Mouse (Mus musculus) CH12.LX (cell line): ENCODE measurements around the gene Klk1b9. TPM values are rescaled to one million over a fixed set of nuclear protein-coding genes. Genes with fewer than 3 reads are reported as not detected.
"Not testable (repeated sequence)": the region's sequence is repeated elsewhere in the genome, so short reads cannot be mapped to it uniquely, and the experiment has no call there.

ENCODE experiments used
- DNase-seq: peaks from one replicate; pipeline ENCODE4 v3.0.0-alpha.2; 2013; ENCODE audit errors: extremely low read depth
- H3K27ac ChIP-seq: 2 replicates; pipeline ENCODE4 v1.5.1; 2012; ENCODE audit warnings: low read depth, mild to moderate bottlenecking, control low read depth, moderate library complexity; ENCODE audit not compliant: insufficient read depth
- H3K27me3 ChIP-seq: replicated peaks from 2 replicates; pipeline ENCODE3; 2012; ENCODE audit warnings: inconsistent platforms
- H3K36me3 ChIP-seq, 2 experiments: replicated peaks in 1 of 2; 2 replicates each; pipeline versions ENCODE3 to v1.6.1; 2012; ENCODE audit warnings: inconsistent platforms in 1 of 2, low read length in 1 of 2, mild to moderate bottlenecking in 1 of 2, mixed read lengths in 1 of 2, moderate library complexity in 1 of 2; ENCODE audit not compliant: control insufficient read depth in 1 of 2, insufficient read depth in 1 of 2
- H3K4me1 ChIP-seq, 2 experiments: 2 replicates each; pipeline ENCODE4 v1.6.1; 2012; ENCODE audit warnings: inconsistent platforms in 1 of 2, moderate library complexity in 1 of 2; ENCODE audit not compliant: insufficient read depth in 2 of 2, control insufficient read depth in 1 of 2
- H3K4me2 ChIP-seq: 2 replicates; pipeline ENCODE4 v1.6.1; 2012; ENCODE audit warnings: low read depth, mild to moderate bottlenecking, control low read depth; ENCODE audit not compliant: poor library complexity, insufficient read depth, severe bottlenecking
- H3K4me3 ChIP-seq, 3 experiments: fragments of 150-350 bp in 1 of 3; sonication (generic) in 1 of 3; replicated peaks in 1 of 3; 2 replicates each; pipeline versions ENCODE3 to v1.5.1; 2011 to 2012; ENCODE audit warnings: low read depth in 2 of 3, low read length in 2 of 3, mild to moderate bottlenecking in 2 of 3, moderate library complexity in 2 of 3, control low read depth in 1 of 3, improper control_type of control experiment in 1 of 3, inconsistent platforms in 1 of 3, mixed read lengths in 1 of 3; ENCODE audit not compliant: poor library complexity in 1 of 3
- H3K79me2 ChIP-seq: replicated peaks from 2 replicates; pipeline ENCODE4 v1.6.1; 2012; ENCODE audit warnings: mild to moderate bottlenecking, moderate library complexity; ENCODE audit not compliant: control insufficient read depth, poor library complexity, insufficient read depth, severe bottlenecking; ENCODE audit errors: extremely low read depth
- H3K9ac ChIP-seq: 2 replicates; pipeline ENCODE4 v1.6.1; 2012; ENCODE audit warnings: low read depth, mild to moderate bottlenecking, control low read depth, moderate library complexity; ENCODE audit not compliant: insufficient read depth
- H3K9me3 ChIP-seq: replicated peaks from 2 replicates; pipeline ENCODE3; 2012; ENCODE audit warnings: low read length, inconsistent platforms, mixed read lengths
- CHD1 ChIP-seq: IDR thresholded peaks from 2 replicates; pipeline ENCODE4 v1.6.1; 2012; ENCODE audit warnings: low read depth, low read length, improper control_type of control experiment, inconsistent platforms
- CHD2 ChIP-seq: IDR thresholded peaks from 2 replicates; pipeline ENCODE4 v1.6.1; 2011; ENCODE audit warnings: low read length, improper control_type of control experiment
- IRF4 ChIP-seq: IDR thresholded peaks from 2 replicates; pipeline ENCODE4 v1.6.1; 2014; ENCODE audit warnings: low read depth, mild to moderate bottlenecking, inconsistent platforms, low read length, improper control_type of control experiment
- KAT2A ChIP-seq: IDR thresholded peaks from 2 replicates; pipeline ENCODE4 v1.6.1; 2012; ENCODE audit warnings: low read length, improper control_type of control experiment, inconsistent platforms; ENCODE audit not compliant: insufficient replicate concordance
- PAX5 ChIP-seq: IDR thresholded peaks from 2 replicates; pipeline ENCODE4 v1.6.1; 2012; ENCODE audit warnings: low read length, inconsistent platforms, mixed read lengths
- POLR2A ChIP-seq: IDR thresholded peaks from 2 replicates; pipeline ENCODE4 v1.6.1; 2011; ENCODE audit warnings: low read depth, mild to moderate bottlenecking, improper control_type of control experiment, low read length
- RAD21 ChIP-seq: IDR thresholded peaks from 2 replicates; pipeline ENCODE4 v1.6.1; 2011; ENCODE audit warnings: low read depth, mild to moderate bottlenecking, low read length, improper control_type of control experiment, moderate library complexity
- RCOR1 ChIP-seq: conservative IDR thresholded peaks from 2 replicates; pipeline ENCODE4 v1.6.1; 2012; ENCODE audit warnings: low read depth, mild to moderate bottlenecking, inconsistent platforms, low read length, improper control_type of control experiment
- SMC3 ChIP-seq: IDR thresholded peaks from 2 replicates; pipeline ENCODE4 v1.6.1; 2011; ENCODE audit warnings: low read depth, low read length, improper control_type of control experiment
- dilution Hi-C: fragments of 300-500 bp; cut with MboI; formaldehyde crosslinking; loops from 2 replicates; pipeline ENCODE4 v1.14.3; 2020; ENCODE audit warnings: low sequenced_read_pairs; ENCODE audit not compliant: extremely low pct_unique_long_range_greater_than_20kb, extremely low pct_ligation_motif_present
- in situ Hi-C: fragments of 300-500 bp; cut with MboI; formaldehyde crosslinking; loops from 3 replicates; pipeline ENCODE4 v1.14.3; 2019; ENCODE audit warnings: low sequenced_read_pairs, low pct_ligation_motif_present, low pct_unique_long_range_greater_than_20kb, mixed read lengths
- polyA plus RNA-seq: library from polyadenylated mRNA; unstranded; fragments of >175 nt; gene quantifications from 2 replicates; pipeline ENCODE4 v1.2.1, GENCODE M21; 2012; ENCODE audit warnings: low read depth; ENCODE audit not compliant: insufficient read length
- total RNA-seq, 2 experiments: library from RNA; depleted of rRNA; stranded (reverse); fragments of 300-350 nt in 1 of 2; fragments of >200 nt in 1 of 2; gene quantifications; 2 replicates each; pipeline ENCODE4 v1.2.3; 2012 to 2014

The Klk1b9 gene
- total and polyA plus RNA-seq, 3 experiments: not detected

- Histone ChIP-seq H3K79me2 (no peaks in the 10 kb centered on the region), H3K4me1 (peaks cover 0 to 12% of the 10 kb centered on the region in 2 experiments; a peak in 2 of 4 replicates), H3K27me3 (no peaks in the 10 kb centered on the region), H3K27ac (no peak overlapping the region), H3K9ac (no peak overlapping the region), H3K9me3 (no peaks in the 10 kb centered on the region), H3K4me3 (no peak overlapping the region), H3K36me3 (no peaks in the 10 kb centered on the region), H3K4me2 (no peak overlapping the region)
- peak; percentile 31 for DNase-seq
- in situ Hi-C loops (loop anchor here (5.0 to 10.0 kb wide), 2 partner anchors 50 to 102 kb away; partner anchors contain the start of gene Klk1b27), dilution Hi-C loops (no loop called here)
- TF ChIP-seq IRF4 (peak; percentile 28; the same call in 1 of the 2 replicates), KAT2A (no peak), CHD2 (no peak)
Observed at GRCm38 (mm10) chr7:44004847-44005246, 29.0 kb downstream of the Klk1b9 start.

- DNase-seq, H3K27ac ChIP-seq, H3K27me3 ChIP-seq, H3K9ac ChIP-seq, dilution Hi-C loops, H3K36me3 ChIP-seq, H3K79me2 ChIP-seq, H3K4me3 ChIP-seq, H3K9me3 ChIP-seq, H3K4me2 ChIP-seq: not testable (repeated sequence)
- in situ Hi-C loops: loop anchor here (5.0 kb wide), 1 partner anchor 125 kb away; the partner anchor contains the start of gene Klk1b16
- H3K4me1 ChIP-seq: peaks cover 0 to 10% of the 10 kb centered on the region in 2 experiments; a peak in 2 of 4 replicates
Observed at GRCm38 (mm10) chr7:44011868-44012267, 36.0 kb downstream of the Klk1b9 start, which contains the start of gene Klk1b26. TSS of gene Klk1b26 (plus strand) at chr7:44012168.

- H3K27ac ChIP-seq, H3K4me2 ChIP-seq, H3K36me3 ChIP-seq, DNase-seq, H3K9me3 ChIP-seq, dilution Hi-C loops, H3K79me2 ChIP-seq, H3K4me3 ChIP-seq, H3K9ac ChIP-seq, H3K27me3 ChIP-seq: not testable (repeated sequence)
- H3K4me1 ChIP-seq: peaks cover 0 to 10% of the 10 kb centered on the region in 2 experiments; a peak in 2 of 4 replicates
- in situ Hi-C loops: loop anchor here (5.0 kb wide), 1 partner anchor 123 kb away; the partner anchor contains the start of gene Klk1b16
Observed at GRCm38 (mm10) chr7:44014666-44015065, 38.8 kb downstream of the Klk1b9 start.

DNA sequence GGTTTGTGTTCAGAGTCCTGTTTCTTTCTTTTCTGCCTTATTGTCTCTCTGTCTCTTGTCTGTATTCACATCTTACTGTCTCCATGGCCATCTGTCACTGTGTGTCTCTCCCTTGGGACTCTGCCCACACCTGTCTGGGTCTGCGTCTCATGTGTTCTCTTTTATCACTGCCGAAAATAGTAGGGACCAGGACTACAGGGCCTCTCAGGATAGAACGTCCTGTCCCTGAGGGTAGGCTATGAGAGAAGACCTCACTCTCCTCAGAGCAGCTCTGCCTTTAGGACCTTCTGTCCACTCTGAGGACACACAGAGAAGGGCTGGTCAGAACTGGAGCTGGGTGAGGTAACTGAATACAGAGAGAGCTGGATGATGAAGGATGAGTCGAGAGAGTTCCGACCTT lies 39.2 kb downstream of the Klk1b9 start:
- Histone ChIP-seq H3K9ac (no peak overlapping the region), H3K27ac (no peak overlapping the region), H3K4me1 (peaks cover 0 to 10% of the 10 kb centered on the region in 2 experiments; a peak in 2 of 4 replicates), H3K36me3 (no peaks in the 10 kb centered on the region), H3K4me2 (no peak overlapping the region), H3K27me3 (peaks cover 6% of the 10 kb centered on the region), H3K79me2 (no peaks in the 10 kb centered on the region), H3K4me3 (no peak overlapping the region), H3K9me3 (no peaks in the 10 kb centered on the region)
- TF ChIP-seq PAX5 (no peak), CHD2 (no peak), SMC3 (no peak), CHD1 (no peak), RAD21 (no peak), POLR2A (no peak), RCOR1 (no peak)
- dilution Hi-C loops: no loop called here
- DNase-seq: no peak
- in situ Hi-C loops: no loop called here
